Mouse (Mus musculus) thymus, adult 2 months (tissue): ENCODE data around the gene Nf1.

Experiments used
- CTCF ChIP-seq: fragments of 200-500 bp; IDR thresholded peaks from 2 replicates; pipeline ENCODE4 v1.5.1; 2012; ENCODE audit warnings: mild to moderate bottlenecking, control low read depth, low read length, moderate library complexity, borderline replicate concordance; ENCODE audit not compliant: control insufficient read depth, poor library complexity, insufficient read depth; ENCODE audit errors: extremely low read depth
- POLR2A ChIP-seq: fragments of 200-500 bp; IDR thresholded peaks from 2 replicates; pipeline ENCODE4 v1.6.1; 2012; ENCODE audit warnings: mild to moderate bottlenecking, low read length, control low read depth, moderate library complexity; ENCODE audit not compliant: control insufficient read depth, poor library complexity, insufficient read depth; ENCODE audit errors: extremely low read depth

DNA sequence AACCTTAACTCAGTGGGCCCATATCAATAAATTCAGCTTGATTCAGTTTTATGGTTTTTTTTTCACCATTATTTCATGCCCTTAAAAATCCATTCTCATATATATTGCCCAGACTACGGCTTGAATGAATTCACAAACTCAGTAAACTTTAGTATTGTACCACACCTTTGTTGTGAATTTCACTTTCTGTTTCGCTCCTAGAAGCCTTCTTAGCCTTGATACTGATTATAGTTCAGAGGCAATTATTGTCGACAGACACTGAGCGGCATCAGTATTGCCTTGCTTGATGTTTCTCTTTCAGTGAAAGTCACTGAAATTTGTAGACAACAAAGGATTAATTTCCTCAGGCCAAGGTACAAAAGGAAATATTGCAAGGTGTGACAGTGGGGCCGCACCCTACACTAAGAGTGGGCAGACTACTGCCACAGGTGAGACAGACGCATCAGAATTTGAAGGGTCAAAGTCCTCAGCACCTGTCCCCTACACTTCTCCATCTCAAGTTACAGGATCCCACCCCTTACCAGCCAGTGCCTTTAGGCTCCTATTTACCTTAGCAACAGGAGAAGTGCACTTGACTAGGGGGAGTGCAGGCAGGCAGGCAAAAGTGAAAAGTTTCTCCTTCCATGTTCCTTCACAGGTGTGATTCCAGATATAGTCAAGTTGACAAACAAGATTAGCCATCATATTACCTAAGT lies 64.3 kb downstream of the Nf1 start:
- TF ChIP-seq POLR2A (no peak), CTCF (no peak)
